Mouse (Mus musculus) midbrain, embryonic 16.5 days (tissue): ENCODE results near the gene Cdkn3. TPM values are rescaled to one million over a fixed set of nuclear protein-coding genes. Genes with fewer than 3 reads are reported as not detected.
"Not testable (repeated sequence)": the region's sequence is repeated elsewhere in the genome, so short reads cannot be mapped to it uniquely, and the experiment has no call there.

Experiments
- ATAC-seq: fragments of 200-750 bp; cut with Nextera tagmentation; 2 replicates; pipeline ENCODE4 v1.8.0; 2017; ENCODE audit warnings: moderate TSS enrichment
- H3K27ac ChIP-seq: fragments of 300-500 bp; sonication (generic); 2 replicates; pipeline ENCODE4 v1.5.1; 2014; ENCODE audit warnings: mild to moderate bottlenecking, low read length, mixed read lengths
- H3K27me3 ChIP-seq: fragments of 300-500 bp; sonication (generic); 2 replicates; pipeline ENCODE4 v1.6.1; 2014; ENCODE audit warnings: low read depth, low read length, mixed read lengths; ENCODE audit not compliant: control insufficient read depth, insufficient read depth
- H3K36me3 ChIP-seq: fragments of 300-500 bp; sonication (generic); 2 replicates; pipeline ENCODE4 v1.6.1; 2014; ENCODE audit warnings: mild to moderate bottlenecking, low read length, moderate library complexity, mixed read lengths; ENCODE audit not compliant: control insufficient read depth, insufficient read depth
- H3K4me1 ChIP-seq: fragments of 300-500 bp; sonication (generic); 2 replicates; pipeline ENCODE4 v1.6.1; 2014; ENCODE audit warnings: mild to moderate bottlenecking, low read length, mixed read lengths; ENCODE audit not compliant: control insufficient read depth, insufficient read depth
- H3K4me2 ChIP-seq: fragments of 300-500 bp; sonication (generic); 2 replicates; pipeline ENCODE4 v1.6.1; 2014; ENCODE audit warnings: mild to moderate bottlenecking, low read length, mixed read lengths
- H3K4me3 ChIP-seq: fragments of 300-500 bp; sonication (generic); 2 replicates; pipeline ENCODE4 v1.5.1; 2014; ENCODE audit warnings: low read depth, mild to moderate bottlenecking, low read length, moderate library complexity, mixed read lengths
- H3K9ac ChIP-seq: fragments of 300-500 bp; sonication (generic); 2 replicates; pipeline ENCODE4 v1.6.1; 2014; ENCODE audit warnings: low read depth, low read length, mixed read lengths
- H3K9me3 ChIP-seq: fragments of 300-500 bp; sonication (generic); replicated peaks from 2 replicates; pipeline ENCODE4 v1.6.1; 2014; ENCODE audit warnings: mild to moderate bottlenecking, low read length, mixed read lengths; ENCODE audit not compliant: control insufficient read depth, poor library complexity, severe bottlenecking
- WGBS: fragments of 180-500 bp; shearing (Covaris S2); extraction: QIAGEN DNeasy Blood & Tissue Kit; methylation state at CpG from one replicate; pipeline ENCODE4 v1.1.7; 2014; 5-methylcytosine and 5-hydroxymethylcytosine counted together
- polyA plus RNA-seq: library from polyadenylated mRNA; unstranded; fragments of >200 nt; fragmentation: Nextera tagmentation; extraction: Ambion mirVana; gene quantifications from 2 replicates; pipeline ENCODE4 v1.2.1, GENCODE M21; 2015

The Cdkn3 gene
- polyA plus RNA-seq, 1 experiment from 2014 or later = 7.5 TPM

- Histone ChIP-seq H3K9me3 (no peaks in the 10 kb centered on the region), H3K27me3 (no peaks in the 10 kb centered on the region), H3K4me1 (peaks cover 4% of the 10 kb centered on the region), H3K27ac (no peak overlapping the region), H3K4me3 (no peak overlapping the region), H3K36me3 (peaks cover 14% of the 10 kb centered on the region), H3K9ac (no peak overlapping the region), H3K4me2 (no peak overlapping the region)
- ATAC-seq = no peak
- WGBS = 77% methylated on average over 6 of the region's 6 CpGs
Measured at GRCm38 (mm10) chr14:46815640-46816039, 55.3 kb downstream of the Cdkn3 start.

GRCm38 (mm10) chr14:46816916-46817622 is 56.7 kb downstream of the Cdkn3 start:
- peaks cover 11% of the 10 kb centered on the region for H3K36me3 ChIP-seq
- H3K4me1 ChIP-seq = peaks cover 11% of the 10 kb centered on the region
- no peaks in the 10 kb centered on the region for H3K27me3 ChIP-seq
- WGBS = 93% methylated on average over 8 of the region's 8 CpGs
- H3K27ac ChIP-seq = no peak overlapping the region
- H3K9me3 ChIP-seq = no peaks in the 10 kb centered on the region
- no peak overlapping the region for H3K4me3 ChIP-seq
- H3K4me2 ChIP-seq = no peak overlapping the region
- ATAC-seq = no peak
- no peak overlapping the region for H3K9ac ChIP-seq

- H3K27ac ChIP-seq = no peak overlapping the region
- no peaks in the 10 kb centered on the region for H3K9me3 ChIP-seq
- WGBS = 97% methylated on average over 7 of the region's 7 CpGs
- no peaks in the 10 kb centered on the region for H3K27me3 ChIP-seq
- no peak overlapping the region for H3K4me3 ChIP-seq
- H3K36me3 ChIP-seq = peaks cover 7% of the 10 kb centered on the region; the same call in 1 of the 2 replicates
- no peak overlapping the region for H3K4me2 ChIP-seq
- H3K4me1 ChIP-seq = peaks cover 13% of the 10 kb centered on the region
- H3K9ac ChIP-seq = no peak overlapping the region
- no peak for ATAC-seq
Measured at GRCm38 (mm10) chr14:46818743-46819142, 58.4 kb downstream of the Cdkn3 start.

GRCm38 (mm10) chr14:46819961-46820360 is 59.6 kb downstream of the Cdkn3 start:
- H3K9me3 ChIP-seq, H3K4me3 ChIP-seq, H3K27me3 ChIP-seq, H3K27ac ChIP-seq, H3K4me2 ChIP-seq, H3K36me3 ChIP-seq, H3K9ac ChIP-seq, ATAC-seq: not testable (repeated sequence)
- 99% methylated on average over 5 of the region's 6 CpGs for WGBS
- peaks cover 13% of the 10 kb centered on the region for H3K4me1 ChIP-seq

Other genes with a start within 250 kb of the Cdkn3 start
- 184 and 185 TPM in 2 replicates for gene Cnih1, start 27.9 kb downstream of the Cdkn3 start, polyA plus RNA-seq
- gene Gmfb, start 61.7 kb downstream of the Cdkn3 start, polyA plus RNA-seq = 141 and 153 TPM in 2 replicates
- 19.1 and 19.2 TPM in 2 replicates for gene Cgrrf1, start 71.6 kb downstream of the Cdkn3 start, polyA plus RNA-seq
- 4.5 and 5.0 TPM in 2 replicates for gene Samd4, start 122.3 kb downstream of the Cdkn3 start, polyA plus RNA-seq